Mouse (Mus musculus): Measurements from ENCODE around the gene Zpld1.

DNA sequence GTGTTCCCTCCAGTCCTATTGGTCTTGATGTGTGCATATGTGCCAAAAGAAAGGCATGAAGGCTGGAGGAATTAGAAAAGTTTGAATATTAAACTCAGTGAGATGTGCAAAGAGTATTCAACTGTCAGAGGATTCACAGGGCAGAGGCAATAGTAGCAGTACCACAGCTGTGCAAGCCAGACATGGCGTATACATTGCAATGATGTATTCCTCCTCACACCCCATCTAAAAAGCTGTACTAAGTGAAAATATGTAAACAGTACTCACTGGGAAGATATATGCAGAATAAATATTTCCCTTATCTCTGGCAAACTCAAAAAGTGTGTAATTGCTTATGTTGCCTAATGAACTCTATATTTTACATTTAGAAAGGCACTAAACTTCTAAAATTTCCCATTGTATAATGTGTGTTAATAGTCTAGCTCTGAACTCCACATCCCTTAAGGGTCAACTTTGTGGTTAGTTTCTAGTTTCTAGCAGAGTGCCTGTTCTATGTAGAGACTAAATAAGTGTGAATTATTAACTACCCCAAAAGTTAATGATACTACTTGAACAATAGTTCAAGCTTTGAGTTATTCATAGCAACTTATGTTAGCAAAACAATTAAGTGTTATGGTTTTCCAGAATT lies 68.7 kb downstream of the Zpld1 start:
- TF ChIP-seq TAL1 (IDR thresholded peaks at IDR 0.05; ENCODE audit: low read length) (no peak), GATA1 (IDR thresholded peaks at IDR 0.05; ENCODE audit: low read length) (no peak)
